Mouse (Mus musculus) erythroblast, embryonic 14.5 days (primary cell): Measurements from ENCODE around the gene Txndc17.

Experiments used
- GATA1 ChIP-seq: IDR thresholded peaks from 2 replicates; pipeline ENCODE4 v1.6.1; 2012; ENCODE audit warnings: low read length, inconsistent platforms, mixed read lengths
- TAL1 ChIP-seq: IDR thresholded peaks from 3 replicates; pipeline ENCODE4 v1.6.1; 2012; ENCODE audit warnings: low read length, inconsistent platforms, mixed read lengths

DNA sequence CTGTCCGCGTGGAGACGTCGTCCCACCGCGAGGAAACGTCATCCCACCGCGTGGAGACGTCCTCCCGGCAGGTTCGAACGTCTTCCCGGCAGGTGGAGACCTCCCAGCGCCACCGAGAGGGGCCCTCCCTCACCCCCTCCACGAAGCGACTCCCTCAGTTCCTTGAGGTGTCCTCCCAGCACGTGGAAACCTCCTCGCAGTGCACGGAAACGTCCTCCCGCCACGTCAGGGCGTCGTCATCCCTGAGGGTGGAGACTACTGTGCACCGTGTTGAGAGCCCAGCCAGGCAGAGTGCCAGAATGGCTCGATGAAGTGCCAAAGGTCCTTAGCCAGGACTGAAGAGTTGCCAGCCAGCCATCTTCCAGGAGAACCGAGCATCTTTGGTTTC, 8.1 kb downstream of the Txndc17 start, which contains the start of gene Med31:
- TF ChIP-seq TAL1, result no peak
- no peak for TF ChIP-seq GATA1
